Mouse (Mus musculus) spleen, adult 2 months (tissue): ENCODE measurements around the gene Adcy1. TPM values are rescaled to one million over a fixed set of nuclear protein-coding genes. Genes with fewer than 3 reads are reported as not detected.

ENCODE experiments used
- DNase-seq, 2 experiments: peaks; one replicate each; pipeline versions ENCODE4 v3.0.0 to v3.0.0-alpha.2; 2012 to 2021; ENCODE audit warnings: low spot score in 2 of 2, low read depth in 1 of 2
- H3K27ac ChIP-seq: fragments of 200-500 bp; 2 replicates; pipeline ENCODE4 v1.5.1; 2012; ENCODE audit warnings: low read length, inconsistent platforms; ENCODE audit not compliant: insufficient read depth
- H3K27me3 ChIP-seq: fragments of 200-500 bp; 2 replicates; pipeline ENCODE4 v1.6.1; 2012; ENCODE audit warnings: mild to moderate bottlenecking, moderate library complexity, low read length, inconsistent platforms; ENCODE audit not compliant: control insufficient read depth, insufficient read depth
- H3K36me3 ChIP-seq: fragments of 200-500 bp; 2 replicates; pipeline ENCODE4 v1.6.1; 2012; ENCODE audit warnings: mild to moderate bottlenecking, low read length, inconsistent platforms; ENCODE audit not compliant: control insufficient read depth, insufficient read depth
- H3K4me1 ChIP-seq: fragments of 200-500 bp; 2 replicates; pipeline ENCODE4 v1.6.1; 2011; ENCODE audit warnings: inconsistent platforms; ENCODE audit not compliant: control insufficient read depth, insufficient read depth, insufficient read length
- H3K4me3 ChIP-seq: fragments of 200-500 bp; 2 replicates; pipeline ENCODE4 v1.5.1; 2011; ENCODE audit warnings: mild to moderate bottlenecking, inconsistent platforms; ENCODE audit not compliant: insufficient read depth, insufficient read length; ENCODE audit errors: extremely low read depth
- CTCF ChIP-seq: fragments of 200-500 bp; IDR thresholded peaks from 2 replicates; pipeline ENCODE4 v1.5.1; 2011; ENCODE audit warnings: mild to moderate bottlenecking, inconsistent platforms; ENCODE audit not compliant: insufficient read depth, insufficient read length, insufficient replicate concordance; ENCODE audit errors: extremely low read depth
- POLR2A ChIP-seq: fragments of 200-500 bp; IDR thresholded peaks from 2 replicates; pipeline ENCODE4 v1.6.1; 2011; ENCODE audit warnings: low read depth, low read length, inconsistent platforms
- WGBS: fragments of 180-500 bp; shearing (Covaris S2); methylation state at CpG from one replicate; pipeline ENCODE4 v1.1.7; 2018; 5-methylcytosine and 5-hydroxymethylcytosine counted together
- polyA plus RNA-seq: library from polyadenylated mRNA; depleted of rRNA; stranded (reverse); fragments of >200 nt; gene quantifications from 2 replicates; pipeline ENCODE4 v1.2.3, GENCODE M21; 2012

The Adcy1 gene
- polyA plus RNA-seq, 1 experiment: 1.2 TPM

- Histone ChIP-seq H3K27me3 (no peaks in the 10 kb centered on the region; the same call in 1 of the 2 replicates), H3K27ac (no peak overlapping the region), H3K4me3 (no peak overlapping the region), H3K4me1 (no peaks in the 10 kb centered on the region), H3K36me3 (no peaks in the 10 kb centered on the region)
- 78% methylated on average over 12 of the region's 12 CpGs for WGBS
- no peak for DNase-seq
- no peak for TF ChIP-seq CTCF
- no peak for TF ChIP-seq POLR2A
These were observed 5.4 kb downstream of the Adcy1 start for GRCm38 (mm10) chr11:7068479-7069235.

- Histone ChIP-seq H3K27ac (no peak overlapping the region), H3K4me1 (no peaks in the 10 kb centered on the region), H3K4me3 (no peak overlapping the region), H3K36me3 (no peaks in the 10 kb centered on the region), H3K27me3 (no peaks in the 10 kb centered on the region)
- DNase-seq: no peak
- WGBS: 88% methylated on average over 4 of the region's 4 CpGs
- no peak for TF ChIP-seq POLR2A
- no peak for TF ChIP-seq CTCF
These were observed 6.5 kb downstream of the Adcy1 start for GRCm38 (mm10) chr11:7069762-7070161.

GRCm38 (mm10) chr11:7071617-7072016 lies 8.3 kb downstream of the Adcy1 start:
- no peak for TF ChIP-seq CTCF
- no peak for TF ChIP-seq POLR2A
- Histone ChIP-seq H3K4me1 (no peaks in the 10 kb centered on the region), H3K27me3 (no peaks in the 10 kb centered on the region), H3K27ac (no peak overlapping the region), H3K36me3 (no peaks in the 10 kb centered on the region), H3K4me3 (no peak overlapping the region)
- no peak for DNase-seq
- whole genome bisulfite sequencing: 77% methylated on average over 6 of the region's 6 CpGs

- no peak for DNase-seq
- Histone ChIP-seq H3K27me3 (no peaks in the 10 kb centered on the region), H3K4me1 (no peaks in the 10 kb centered on the region), H3K4me3 (no peak overlapping the region), H3K36me3 (no peaks in the 10 kb centered on the region), H3K27ac (no peak overlapping the region)
- TF ChIP-seq POLR2A (no peak), CTCF (no peak)
- 74% methylated on average over 3 of the region's 3 CpGs for WGBS
These were observed 10.3 kb downstream of the Adcy1 start for GRCm38 (mm10) chr11:7073556-7073955.

GRCm38 (mm10) chr11:7076510-7076909 lies 13.2 kb downstream of the Adcy1 start:
- 61% methylated on average over 3 of the region's 3 CpGs for WGBS
- H3K27ac ChIP-seq: no peak overlapping the region
- TF ChIP-seq POLR2A (no peak), CTCF (no peak)
- no peaks in the 10 kb centered on the region for H3K36me3 ChIP-seq
- H3K4me1 ChIP-seq: no peaks in the 10 kb centered on the region
- no peak overlapping the region for H3K4me3 ChIP-seq
- no peaks in the 10 kb centered on the region for H3K27me3 ChIP-seq
- DNase-seq: no peak

- no peak for TF ChIP-seq CTCF
- TF ChIP-seq POLR2A: no peak
- no peaks in the 10 kb centered on the region for H3K4me1 ChIP-seq
- no peak overlapping the region for H3K4me3 ChIP-seq
- no peaks in the 10 kb centered on the region for H3K36me3 ChIP-seq
- H3K27me3 ChIP-seq: no peaks in the 10 kb centered on the region
- no peak overlapping the region for H3K27ac ChIP-seq
- 89% methylated on average over 1 of the region's 1 CpGs for WGBS
- no peak for DNase-seq
These were observed 18.6 kb downstream of the Adcy1 start for GRCm38 (mm10) chr11:7081893-7082292.

- 90% methylated on average over 1 of the region's 1 CpGs for WGBS
- TF ChIP-seq CTCF (no peak), POLR2A (no peak)
These were observed 20.6 kb downstream of the Adcy1 start for GRCm38 (mm10) chr11:7083911-7084310.

More at GRCm38 (mm10) chr11:7083911-7084310, 20.6 kb downstream of the Adcy1 start:
- no peak overlapping the region for H3K27ac ChIP-seq
- no peak overlapping the region for H3K4me3 ChIP-seq
- H3K4me1 ChIP-seq: no peaks in the 10 kb centered on the region
- no peaks in the 10 kb centered on the region for H3K36me3 ChIP-seq
- no peaks in the 10 kb centered on the region for H3K27me3 ChIP-seq
- no peak for DNase-seq
